In the genomic region with DNA sequence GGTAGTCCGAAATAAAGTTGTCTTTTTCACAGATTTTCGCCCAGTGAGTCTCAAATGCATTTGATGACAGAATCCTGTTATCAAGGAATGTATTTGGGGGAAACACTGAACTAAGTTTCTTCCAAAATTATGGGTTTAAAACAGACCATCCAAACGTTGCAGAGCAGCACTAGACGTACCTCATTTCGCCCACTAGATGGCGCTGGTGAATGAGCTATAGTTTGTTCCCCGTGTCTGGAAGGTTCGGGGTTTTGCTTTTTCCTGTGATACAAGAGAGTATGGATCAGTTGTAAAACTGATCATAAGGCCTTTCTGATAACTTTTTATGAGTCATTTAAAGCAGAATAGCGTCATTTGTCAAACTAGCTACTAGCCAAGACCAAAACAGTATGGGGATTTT, we compare ENCODE assay signal across 8 mouse cellular contexts.
DNase-seq lines count a peak whose midpoint lies in the region; ATAC-seq and TF ChIP-seq lines count a peak whose summit lies in the region.

No protein-coding gene starts in this region.

- no peak for ATAC-seq in heart, embryonic 12.5 days (ENCODE audit: insufficient number of reproducible peaks, low FRiP score)
- peak; percentile 67; the same call in 1 of the 2 replicates for ATAC-seq in forebrain, embryonic 13.5 days
- ATAC-seq in lung, embryonic 16.5 days (ENCODE audit: low read depth), result peak; percentile 55; the same call in 1 of the 2 replicates

- no peak overlapping the region for H3K9ac ChIP-seq in heart, embryonic 12.5 days
- no peak overlapping the region for H3K9ac ChIP-seq in forebrain, embryonic 13.5 days
- H3K9ac ChIP-seq in lung, embryonic 16.5 days (ENCODE audit: low read length), result no peak overlapping the region

- peaks cover 13% of the 10 kb centered on the region for H3K4me1 ChIP-seq in heart, embryonic 12.5 days (replicated peaks)
- H3K4me1 ChIP-seq in forebrain, embryonic 13.5 days, result peaks cover 11% of the 10 kb centered on the region
- H3K4me1 ChIP-seq in lung, embryonic 16.5 days (replicated peaks; ENCODE audit: control insufficient read depth, insufficient read depth, low read length), result peaks cover 6% of the 10 kb centered on the region; the same call in 1 of the 2 replicates

- no peaks in the 10 kb centered on the region for H3K9me3 ChIP-seq in heart, embryonic 12.5 days (replicated peaks)
- no peaks in the 10 kb centered on the region for H3K9me3 ChIP-seq in forebrain, embryonic 13.5 days (replicated peaks)
- peaks cover 2% of the 10 kb centered on the region; the same call in 1 of the 2 replicates for H3K9me3 ChIP-seq in lung, embryonic 16.5 days (ENCODE audit: control insufficient read depth, low read length)

- no peaks in the 10 kb centered on the region for H3K27me3 ChIP-seq in heart, embryonic 12.5 days (replicated peaks)
- H3K27me3 ChIP-seq in C2C12 (ENCODE audit: control insufficient read depth, insufficient read depth, insufficient read length), result no peaks in the 10 kb centered on the region
- no peaks in the 10 kb centered on the region for H3K27me3 ChIP-seq in forebrain, embryonic 13.5 days
- H3K27me3 ChIP-seq in lung, embryonic 16.5 days (ENCODE audit: control insufficient read depth, insufficient read depth, low read depth, low read length), result no peaks in the 10 kb centered on the region
- no peaks in the 10 kb centered on the region; the same call in 1 of the 2 replicates for H3K27me3 ChIP-seq in splenic B cell, adult 2 months (ENCODE audit: control insufficient read depth, insufficient read depth, low read length, poor library complexity, severe bottlenecking)

- H3K27ac ChIP-seq in heart, embryonic 12.5 days (ENCODE audit: poor library complexity, severe bottlenecking), result no peak overlapping the region
- no peak overlapping the region for H3K27ac ChIP-seq in forebrain, embryonic 13.5 days
- H3K27ac ChIP-seq in lung, embryonic 16.5 days (ENCODE audit: low read length), result no peak overlapping the region

- WGBS in heart, embryonic 12.5 days, result 4% methylated on average over 9 of the region's 9 CpGs
- 3% methylated on average over 9 of the region's 9 CpGs for WGBS in forebrain, embryonic 13.5 days
- 3% methylated on average over 9 of the region's 9 CpGs for WGBS in lung, embryonic 16.5 days

- DNase-seq in heart, adult 11 months, result peak; percentile 84
- peak; percentile 13 for DNase-seq in c-Kit-positive CD71-positive TER-119-negative erythroid progenitor cells, embryonic 14.5 days (ENCODE audit: low read depth)
- peak; percentile 75 for DNase-seq in kidney, postnatal 10 days
- DNase-seq in splenic B cell, adult 2 months (ENCODE audit: low read depth, low spot score), result peak; percentile 28

- TF ChIP-seq CTCF in C2C12 (IDR thresholded peaks at IDR 0.05; ENCODE audit: control insufficient read depth, insufficient read depth, insufficient read length), result peak; percentile 57

- H3K4me2 ChIP-seq in heart, embryonic 12.5 days, result no peak overlapping the region
- no peak overlapping the region for H3K4me2 ChIP-seq in forebrain, embryonic 13.5 days
- H3K4me2 ChIP-seq in lung, embryonic 16.5 days (ENCODE audit: low read depth, low read length), result 0 out of 2 replicates have a peak overlapping the region, but pooled peaks have one; percentile 16

- H3K4me3 ChIP-seq in heart, embryonic 12.5 days, result no peak overlapping the region
- H3K4me3 ChIP-seq in C2C12 (ENCODE audit: insufficient read depth, poor library complexity, severe bottlenecking), result no peak overlapping the region
- H3K4me3 ChIP-seq in forebrain, embryonic 13.5 days, result no peak overlapping the region
- H3K4me3 ChIP-seq in lung, embryonic 16.5 days (ENCODE audit: low read length), result no peak overlapping the region

- no peaks in the 10 kb centered on the region for H3K36me3 ChIP-seq in heart, embryonic 12.5 days
- no peaks in the 10 kb centered on the region for H3K36me3 ChIP-seq in C2C12 (ENCODE audit: control insufficient read depth, insufficient read depth)
- no peaks in the 10 kb centered on the region for H3K36me3 ChIP-seq in forebrain, embryonic 13.5 days (ENCODE audit: poor library complexity, severe bottlenecking)
- H3K36me3 ChIP-seq in lung, embryonic 16.5 days (ENCODE audit: control insufficient read depth, insufficient read depth, low read length), result no peaks in the 10 kb centered on the region
- no peaks in the 10 kb centered on the region for H3K36me3 ChIP-seq in splenic B cell, adult 2 months (ENCODE audit: control insufficient read depth, insufficient read depth, low read length, poor library complexity, severe bottlenecking)

- H3ac ChIP-seq in C2C12 (ENCODE audit: control insufficient read depth, insufficient read length, low read depth), result no peak overlapping the region

- H3K79me3 ChIP-seq in C2C12 (ENCODE audit: low read depth), result no peaks in the 10 kb centered on the region

- H3K79me2 ChIP-seq in C2C12 (ENCODE audit: control insufficient read depth, insufficient read depth), result no peaks in the 10 kb centered on the region

TF ChIP-seq in C2C12, 6 proteins besides CTCF, POLR2A, EP300 and RAD21:
- no peak for TF ChIP-seq MYOG (IDR thresholded peaks at IDR 0.05; ENCODE audit: control insufficient read depth, extremely low read depth, insufficient read length)
- TF ChIP-seq CEBPB (IDR thresholded peaks at IDR 0.05; ENCODE audit: low read depth), result no peak
- TF ChIP-seq USF1 (IDR thresholded peaks at IDR 0.05; ENCODE audit: low read depth), result no peak
- TF ChIP-seq MAX (IDR thresholded peaks at IDR 0.05), result no peak
- no peak for TF ChIP-seq FOSL1 (IDR thresholded peaks at IDR 0.05; ENCODE audit: insufficient read depth, low read length, poor library complexity, severe bottlenecking)
- no peak for TF ChIP-seq MYOD1 (IDR thresholded peaks at IDR 0.05; ENCODE audit: control insufficient read depth, insufficient read length, low read depth)

Comparison
In these comparisons a context has a peak if more than half of its experiments do, and no peak if none do; other contexts are left out.
1. DNase-seq: peak in every context shown above with its lines; median percentile 84 in heart, adult 11 months; 75 in kidney, postnatal 10 days; 28 in splenic B cell, adult 2 months; 13 in c-Kit-positive CD71-positive TER-119-negative erythroid progenitor cells, embryonic 14.5 days.